In the genomic region with DNA sequence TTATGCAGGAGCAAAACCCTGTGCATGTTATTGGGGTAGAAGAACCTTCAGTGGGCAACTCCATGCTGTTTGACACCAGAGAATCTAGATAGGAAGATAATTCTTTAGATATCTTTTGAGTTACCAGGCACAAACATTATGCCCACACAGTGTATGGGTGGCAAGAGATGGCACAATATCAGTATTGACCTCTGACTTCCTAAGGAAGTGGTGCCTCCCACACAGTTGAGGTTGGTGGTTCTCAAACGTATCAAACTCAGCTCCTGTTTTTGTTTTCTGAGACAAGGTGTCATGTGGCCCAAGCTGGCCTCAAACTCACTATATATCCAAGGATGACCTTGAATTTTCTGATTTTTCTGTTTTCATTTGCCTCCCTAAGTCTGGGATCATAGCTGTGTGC, we compare ENCODE assay signal across 22 mouse cellular contexts. TPM values are rescaled to one million over a fixed set of nuclear protein-coding genes. Genes with fewer than 3 reads are reported as not detected.
"Had no signal": no experiment of that assay in that cellular context is flagged by ENCODE, and none has a peak within 500 bp of the region (broad histone marks: within the 10 kb centered on the region; RNA-seq: fewer than 3 reads in every experiment).

No protein-coding gene starts in this region.

- H3K4me1 ChIP-seq: limb, embryonic 10.5 days; limb, embryonic 13.5 days; liver, embryonic 12.5 days; liver, embryonic 15.5 days; lung, embryonic 15.5 days; midbrain, embryonic 10.5 days; midbrain, embryonic 13.5 days; neural tube, embryonic 13.5 days had no signal

- H3K4me3 ChIP-seq: layer of hippocampus, adult 2 months; limb, embryonic 10.5 days; limb, embryonic 13.5 days; liver, embryonic 12.5 days; liver, embryonic 15.5 days; lung, embryonic 15.5 days; megakaryocyte, embryonic 14.5 days; midbrain, embryonic 10.5 days; midbrain, embryonic 13.5 days; myocyte; neural tube, embryonic 13.5 days had no signal

- DNase-seq: kidney, adult 2 months; kidney, postnatal 25 days; layer of hippocampus, adult 9-11 months; liver; lung, adult 18-20 months; lung, postnatal 4 days; thymus, adult 18-20 months; thymus, postnatal 36 days had no signal

- ATAC-seq: liver, embryonic 12.5 days; midbrain, embryonic 13.5 days; midbrain, embryonic 16.5 days had no signal

- H3K27ac ChIP-seq: kidney, postnatal 0 days; layer of hippocampus, adult 2 months; limb, embryonic 10.5 days; limb, embryonic 13.5 days; liver, embryonic 12.5 days; liver, embryonic 15.5 days; lung, embryonic 15.5 days; midbrain, embryonic 10.5 days; midbrain, embryonic 13.5 days; neural tube, embryonic 13.5 days had no signal

- H3K9me3 ChIP-seq: limb, embryonic 10.5 days; limb, embryonic 13.5 days; liver, embryonic 12.5 days; liver, embryonic 15.5 days; lung, embryonic 15.5 days; megakaryocyte, embryonic 14.5 days; midbrain, embryonic 10.5 days; midbrain, embryonic 13.5 days; neural tube, embryonic 13.5 days had no signal

- H3K27me3 ChIP-seq: limb, embryonic 13.5 days; liver, embryonic 12.5 days; liver, embryonic 15.5 days; lung, embryonic 15.5 days; megakaryocyte, embryonic 14.5 days; midbrain, embryonic 13.5 days; neural tube, embryonic 13.5 days had no signal

RNA-seq across cellular contexts. Expression of a gene that starts 6.3 kb away (rescaled TPM):
- total RNA-seq: monocyte, adult 5-6 weeks had no signal

RNA-seq across cellular contexts. Expression of a gene that starts 35.9 kb away (rescaled TPM):
- total RNA-seq: monocyte, adult 5-6 weeks had no signal
